ENCODE assay signal across 8 mouse cellular contexts in genomic region chr5:52114751-52115451, GRCm38 (mm10).
A peak's percentile ranks its signal among the peaks of the same experiment; 100 is the strongest.
DNase-seq lines count a peak whose midpoint lies in the region; ATAC-seq and TF ChIP-seq lines count a peak whose summit lies in the region.

No protein-coding gene starts in this region.

- peak overlapping the region; percentile 54; the same call in 1 of the 2 replicates for H3K9ac ChIP-seq in kidney, embryonic 15.5 days
- H3K9ac ChIP-seq in forebrain, embryonic 12.5 days = peak overlapping the region; percentile 64
- peak overlapping the region; percentile 53 for H3K9ac ChIP-seq in kidney, postnatal 0 days (ENCODE audit: low read depth, low read length)

- peak overlapping the region; percentile 100 for H3K4me2 ChIP-seq in kidney, embryonic 15.5 days
- H3K4me2 ChIP-seq in forebrain, embryonic 12.5 days = peak overlapping the region; percentile 100
- peak overlapping the region; percentile 97 for H3K4me2 ChIP-seq in kidney, postnatal 0 days (ENCODE audit: low read length)

- WGBS in kidney, embryonic 15.5 days = under 1% methylated on average over 48 of the region's 48 CpGs
- WGBS in forebrain, embryonic 12.5 days = under 1% methylated on average over 48 of the region's 48 CpGs
- WGBS in kidney, postnatal 0 days = under 1% methylated on average over 41 of the region's 48 CpGs

- DNase-seq in kidney, adult 8-10 months = no peak
- no peak for DNase-seq in kidney, postnatal 0 days (ENCODE audit: low spot score)
- peak; percentile 20 for DNase-seq in mesoderm, embryonic 11.5 days (ENCODE audit: low read depth, low spot score)
- no peak for DNase-seq in thymus, adult 18-20 months

- 0 out of 2 replicates have a peak, but pooled peaks have one; percentile 5 for ATAC-seq in kidney, embryonic 15.5 days (replicated peaks; ENCODE audit: low FRiP score)
- 0 out of 2 replicates have a peak, but pooled peaks have one; percentile 5 for ATAC-seq in forebrain, embryonic 12.5 days (ENCODE audit: low FRiP score)
- ATAC-seq in kidney, postnatal 0 days (replicated peaks; ENCODE audit: low FRiP score, low read depth) = no peak

- no peaks in the 10 kb centered on the region for H3K36me3 ChIP-seq in kidney, embryonic 15.5 days
- no peaks in the 10 kb centered on the region for H3K36me3 ChIP-seq in forebrain, embryonic 12.5 days (replicated peaks)
- H3K36me3 ChIP-seq in kidney, postnatal 0 days (ENCODE audit: insufficient read depth, low read length) = no peaks in the 10 kb centered on the region
- H3K36me3 ChIP-seq in testis, adult 2 months (ENCODE audit: control insufficient read depth, insufficient read depth, low read length) = no peaks in the 10 kb centered on the region

- no peak for TF ChIP-seq POLR2A in bone marrow macrophage, adult 2 months (IDR thresholded peaks at IDR 0.05; ENCODE audit: borderline replicate concordance, low read depth, low read length)
- no peak for TF ChIP-seq POLR2A in testis, adult 2 months (IDR thresholded peaks at IDR 0.05; ENCODE audit: control insufficient read depth, low read depth, low read length)

- no peaks in the 10 kb centered on the region for H3K9me3 ChIP-seq in kidney, embryonic 15.5 days (replicated peaks)
- no peaks in the 10 kb centered on the region for H3K9me3 ChIP-seq in forebrain, embryonic 12.5 days
- H3K9me3 ChIP-seq in kidney, postnatal 0 days (replicated peaks; ENCODE audit: low read length) = no peaks in the 10 kb centered on the region

- H3K4me3 ChIP-seq in kidney, embryonic 15.5 days (replicated peaks) = peak overlapping the region; percentile 78
- H3K4me3 ChIP-seq in bone marrow macrophage, adult 2 months (ENCODE audit: insufficient read depth, low read length) = peak overlapping the region; percentile 63
- H3K4me3 ChIP-seq in forebrain, embryonic 12.5 days (replicated peaks) = peak overlapping the region; percentile 69
- peak overlapping the region; percentile 68 for H3K4me3 ChIP-seq in kidney, postnatal 0 days (replicated peaks; ENCODE audit: low read depth, low read length)
- peak overlapping the region; percentile 76 for H3K4me3 ChIP-seq in testis, adult 2 months (ENCODE audit: control insufficient read depth, low read depth, low read length)

- no peak for TF ChIP-seq CTCF in bone marrow macrophage, adult 2 months (IDR thresholded peaks at IDR 0.05; ENCODE audit: low read depth, low read length)
- TF ChIP-seq CTCF in kidney, postnatal 0 days (IDR thresholded peaks at IDR 0.05; ENCODE audit: low read depth) = no peak
- TF ChIP-seq CTCF in testis, adult 2 months (IDR thresholded peaks at IDR 0.05; ENCODE audit: control insufficient read depth, insufficient read depth, insufficient replicate concordance, low read depth, low read length) = no peak

- H3K27ac ChIP-seq in kidney, embryonic 15.5 days = no peak overlapping the region
- H3K27ac ChIP-seq in bone marrow macrophage, adult 2 months (ENCODE audit: insufficient read depth, low read depth, low read length) = no peak overlapping the region
- H3K27ac ChIP-seq in forebrain, embryonic 12.5 days = 0 out of 2 replicates have a peak overlapping the region, but pooled peaks have one; percentile 19
- no peak overlapping the region for H3K27ac ChIP-seq in kidney, postnatal 0 days
- no peak overlapping the region for H3K27ac ChIP-seq in testis, adult 2 months (ENCODE audit: control insufficient read depth, insufficient read depth, low read depth, low read length)

- H3K27me3 ChIP-seq in kidney, embryonic 15.5 days = peaks cover 78% of the 10 kb centered on the region
- H3K27me3 ChIP-seq in forebrain, embryonic 12.5 days = peaks cover 70% of the 10 kb centered on the region
- peaks cover 13% of the 10 kb centered on the region for H3K27me3 ChIP-seq in kidney, postnatal 0 days (ENCODE audit: insufficient read depth, low read length)
- H3K27me3 ChIP-seq in testis, adult 2 months (ENCODE audit: control insufficient read depth, insufficient read depth, low read length) = peaks cover 5% of the 10 kb centered on the region; the same call in 1 of the 2 replicates

- peaks cover 45% of the 10 kb centered on the region for H3K4me1 ChIP-seq in kidney, embryonic 15.5 days
- peaks cover 5% of the 10 kb centered on the region; the same call in 1 of the 2 replicates for H3K4me1 ChIP-seq in bone marrow macrophage, adult 2 months (ENCODE audit: control insufficient read depth, insufficient read depth, low read length)
- peaks cover 39% of the 10 kb centered on the region for H3K4me1 ChIP-seq in forebrain, embryonic 12.5 days
- peaks cover 16% of the 10 kb centered on the region for H3K4me1 ChIP-seq in kidney, postnatal 0 days (replicated peaks; ENCODE audit: insufficient read depth, low read length)
- H3K4me1 ChIP-seq in testis, adult 2 months (ENCODE audit: control insufficient read depth, insufficient read depth, low read length) = peaks cover 19% of the 10 kb centered on the region
